Mouse (Mus musculus) G1E (cell line): ENCODE results near the gene Fhit. TPM values are rescaled to one million over a fixed set of nuclear protein-coding genes. Genes with fewer than 3 reads are reported as not detected.

ENCODE experiments used
- ATAC-seq: 2 replicates; pipeline ENCODE4 v1.8.0; 2016; ENCODE audit warnings: mild to moderate bottlenecking; ENCODE audit not compliant: insufficient number of reproducible peaks, poor library complexity, low FRiP score, severe bottlenecking; ENCODE audit errors: extremely low read depth
- DNase-seq: peaks from one replicate; pipeline ENCODE4 v3.0.0; 2012; ENCODE audit warnings: low spot score
- H3K27me3 ChIP-seq: 2 replicates; pipeline ENCODE4 v1.6.1; 2012; ENCODE audit warnings: mild to moderate bottlenecking, low read length, inconsistent platforms; ENCODE audit not compliant: insufficient read depth
- H3K36me3 ChIP-seq: replicated peaks from 2 replicates; pipeline ENCODE3; 2012; ENCODE audit warnings: mild to moderate bottlenecking, inconsistent platforms
- H3K4me1 ChIP-seq: 2 replicates; pipeline ENCODE4 v1.6.1; 2012; ENCODE audit warnings: low read depth, low read length, inconsistent platforms, mixed read lengths; ENCODE audit not compliant: insufficient read depth
- H3K4me3 ChIP-seq: 2 replicates; pipeline ENCODE4 v1.5.1; 2012; ENCODE audit warnings: low read depth, mild to moderate bottlenecking, inconsistent platforms, low read length, moderate library complexity, mixed read lengths
- H3K9me3 ChIP-seq: replicated peaks from 2 replicates; pipeline ENCODE4 v1.6.1; 2012; ENCODE audit warnings: inconsistent platforms
- CTCF ChIP-seq: IDR thresholded peaks from 2 replicates; pipeline ENCODE4 v1.5.1; 2012; ENCODE audit warnings: low read depth, low read length, inconsistent platforms, mixed read lengths
- GATA1 ChIP-seq: IDR thresholded peaks from 2 replicates; pipeline ENCODE4 v1.6.1; 2012; ENCODE audit warnings: borderline replicate concordance, low read length, inconsistent platforms, mixed read lengths
- GATA2 ChIP-seq: IDR thresholded peaks from 2 replicates; pipeline ENCODE4 v1.6.1; 2012; ENCODE audit warnings: low read depth, low read length, inconsistent platforms, borderline replicate concordance
- POLR2AphosphoS5 ChIP-seq: IDR thresholded peaks from 2 replicates; pipeline ENCODE4 v1.6.1; 2012; ENCODE audit warnings: low read depth, low read length, inconsistent platforms; ENCODE audit not compliant: insufficient replicate concordance
- TAL1 ChIP-seq: conservative IDR thresholded peaks from 2 replicates; pipeline ENCODE4 v1.6.1; 2012; ENCODE audit warnings: low read depth, low read length, inconsistent platforms, mixed read lengths
- polyA plus RNA-seq: library from polyadenylated mRNA; stranded (reverse); fragments of >175 nt; gene quantifications from 2 replicates; pipeline ENCODE4 v1.2.3, GENCODE M21; 2012
- total RNA-seq, 2 experiments: library from RNA; stranded (forward) in 1 of 2; stranded (reverse) in 1 of 2; fragments of 200-1000 nt in 1 of 2; fragments of >200 nt in 1 of 2; fragmentation: Nextera tagmentation in 1 of 2; gene quantifications; 2 replicates each; pipeline ENCODE4 v1.2.3; 2014 to 2017

The Fhit gene
- total and polyA plus RNA-seq, 3 experiments: not detected

DNA sequence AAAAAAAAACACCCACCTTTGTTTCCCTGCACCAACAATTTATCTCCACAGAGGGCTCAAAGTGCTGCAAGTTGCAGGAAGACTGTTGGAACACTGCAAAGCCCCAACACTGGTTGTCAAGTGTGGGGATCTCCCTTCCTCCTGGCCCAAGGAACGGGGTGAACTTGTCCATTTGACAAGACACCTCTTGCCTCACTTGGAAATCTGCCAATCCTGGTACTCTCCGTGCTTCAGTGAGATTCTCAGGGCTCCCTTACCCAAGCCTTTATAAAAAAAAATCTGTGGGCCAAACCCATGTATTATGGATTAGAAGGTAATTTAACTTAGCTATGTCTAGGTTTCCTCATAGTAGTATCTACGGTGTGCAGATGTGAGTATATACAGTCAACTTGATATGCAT, 448.9 kb downstream of the Fhit start:
- Histone ChIP-seq H3K4me3 (no peak overlapping the region), H3K27me3 (no peaks in the 10 kb centered on the region), H3K4me1 (no peaks in the 10 kb centered on the region), H3K36me3 (no peaks in the 10 kb centered on the region), H3K9me3 (peaks cover 2% of the 10 kb centered on the region; the same call in 1 of the 2 replicates)
- TF ChIP-seq CTCF (no peak), GATA1 (no peak), TAL1 (no peak), GATA2 (no peak), POLR2AphosphoS5 (no peak)
- DNase-seq: no peak
- ATAC-seq: no peak

DNA sequence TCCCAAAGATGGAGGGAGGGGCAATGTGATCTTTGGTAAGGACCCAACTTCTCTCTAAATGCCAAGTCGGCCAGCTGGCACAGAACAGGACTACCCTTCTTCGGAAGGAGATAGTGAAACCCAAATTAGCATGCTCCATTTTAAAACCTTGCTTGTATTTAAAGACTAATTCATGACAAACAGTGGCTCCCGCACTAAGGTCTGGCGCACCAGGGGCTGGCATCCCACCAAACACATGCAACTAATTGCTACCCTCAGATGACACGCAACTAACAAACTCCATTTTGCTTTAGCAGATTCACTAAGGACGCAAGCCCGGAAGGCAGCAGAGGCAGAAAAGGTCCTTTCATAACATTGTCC, 449.3 kb downstream of the Fhit start:
- ATAC-seq (no peak), DNase-seq (no peak)
- no peaks in the 10 kb centered on the region for H3K36me3 ChIP-seq
- H3K9me3 ChIP-seq: peaks cover 2% of the 10 kb centered on the region; the same call in 1 of the 2 replicates
- no peak for TF ChIP-seq GATA1
- TF ChIP-seq POLR2AphosphoS5: no peak
- TF ChIP-seq TAL1: no peak
- TF ChIP-seq GATA2: no peak
- TF ChIP-seq CTCF: no peak
- no peaks in the 10 kb centered on the region for H3K27me3 ChIP-seq
- no peak overlapping the region for H3K4me3 ChIP-seq
- no peaks in the 10 kb centered on the region for H3K4me1 ChIP-seq

- H3K4me1 ChIP-seq: no peaks in the 10 kb centered on the region
- DNase-seq (no peak), ATAC-seq (no peak)
- TF ChIP-seq POLR2AphosphoS5 (no peak), CTCF (no peak), GATA2 (no peak), TAL1 (no peak), GATA1 (no peak)
- no peaks in the 10 kb centered on the region for H3K27me3 ChIP-seq
- H3K9me3 ChIP-seq: peaks cover 2% of the 10 kb centered on the region; the same call in 1 of the 2 replicates
- no peak overlapping the region for H3K4me3 ChIP-seq
- H3K36me3 ChIP-seq: no peaks in the 10 kb centered on the region
These were observed 449.9 kb downstream of the Fhit start for GRCm38 (mm10) chr14:10711841-10712521.

DNA sequence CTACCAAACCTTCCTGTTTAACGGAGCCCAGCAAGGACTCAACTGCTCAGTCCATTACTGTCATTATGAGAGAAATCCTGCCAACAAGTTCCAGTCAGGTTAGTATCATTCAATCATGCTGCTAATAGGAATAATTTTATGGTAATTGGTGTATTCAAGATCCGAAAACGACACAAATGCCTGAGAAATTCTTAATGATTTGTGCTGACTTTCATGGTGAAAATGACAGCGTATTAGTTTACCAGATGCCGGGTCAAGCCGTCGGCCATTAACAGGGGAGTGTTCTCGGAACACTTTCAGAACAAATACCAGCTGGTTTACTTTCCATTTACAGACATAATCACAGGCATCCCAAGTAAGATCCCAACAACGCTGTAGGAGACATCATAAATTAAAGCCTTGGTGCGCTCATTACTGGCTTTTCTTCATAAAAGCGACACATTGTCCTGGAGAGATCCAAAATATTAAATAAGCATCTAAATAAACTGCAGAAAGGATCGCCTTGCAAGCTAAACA, 451.0 kb downstream of the Fhit start:
- Histone ChIP-seq H3K36me3 (no peaks in the 10 kb centered on the region), H3K9me3 (peaks cover 2% of the 10 kb centered on the region; the same call in 1 of the 2 replicates), H3K4me1 (no peaks in the 10 kb centered on the region), H3K27me3 (no peaks in the 10 kb centered on the region), H3K4me3 (no peak overlapping the region)
- ATAC-seq (no peak), DNase-seq (no peak)
- TF ChIP-seq GATA1 (no peak), TAL1 (no peak), CTCF (no peak), GATA2 (no peak), POLR2AphosphoS5 (no peak)

DNA sequence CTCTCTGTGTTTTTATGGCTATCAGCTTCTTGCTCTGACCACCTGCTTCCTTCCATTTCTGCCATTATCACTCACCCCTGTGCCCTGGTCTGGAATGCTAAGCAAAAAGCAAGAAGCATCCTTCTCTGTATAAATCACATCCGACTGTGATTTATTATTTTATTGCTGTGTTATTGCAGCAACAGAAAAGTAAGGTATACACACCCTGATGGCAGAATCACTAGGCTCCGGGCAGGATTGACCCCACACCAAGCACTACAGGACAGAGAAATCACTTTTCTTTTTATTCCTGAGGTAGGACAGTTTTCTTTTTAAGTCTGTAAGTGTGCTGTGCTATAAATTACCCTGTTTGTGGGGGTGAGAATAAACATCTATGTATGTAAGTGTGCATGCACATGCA, 460.1 kb downstream of the Fhit start:
- Histone ChIP-seq H3K4me3 (no peak overlapping the region), H3K27me3 (no peaks in the 10 kb centered on the region), H3K36me3 (no peaks in the 10 kb centered on the region), H3K9me3 (no peaks in the 10 kb centered on the region), H3K4me1 (no peaks in the 10 kb centered on the region)
- DNase-seq (no peak), ATAC-seq (no peak)
- TF ChIP-seq POLR2AphosphoS5: no peak
- no peak for TF ChIP-seq CTCF
- TF ChIP-seq GATA2: no peak
- no peak for TF ChIP-seq GATA1
- no peak for TF ChIP-seq TAL1

DNA sequence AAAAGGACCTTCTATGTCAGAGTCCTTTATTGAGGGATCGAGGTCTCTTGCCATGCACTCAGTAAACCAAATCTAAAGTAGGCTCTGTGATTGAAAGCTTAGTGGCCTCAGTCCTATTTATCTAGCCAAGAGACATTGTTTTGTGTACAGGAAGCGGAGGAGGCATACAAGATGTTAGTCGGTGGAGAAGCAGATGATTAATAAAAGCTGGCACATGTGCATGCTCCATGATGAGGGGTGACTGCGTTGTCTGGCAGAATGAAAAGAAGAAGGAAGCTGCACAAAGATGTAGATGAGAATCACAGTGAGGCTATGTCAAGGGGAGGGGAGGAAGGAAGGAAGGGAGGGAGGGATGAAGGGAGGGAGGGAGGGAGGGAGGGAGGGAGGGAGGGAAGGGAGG, 481.8 kb downstream of the Fhit start:
- Histone ChIP-seq H3K27me3 (no peaks in the 10 kb centered on the region), H3K4me3 (no peak overlapping the region), H3K36me3 (no peaks in the 10 kb centered on the region), H3K9me3 (0 out of 2 replicates have a peak, but pooled peaks cover 2% of the 10 kb centered on the region), H3K4me1 (no peaks in the 10 kb centered on the region)
- TF ChIP-seq GATA2 (no peak), CTCF (no peak), GATA1 (no peak), POLR2AphosphoS5 (no peak), TAL1 (no peak)
- DNase-seq (no peak), ATAC-seq (no peak)
